Mouse (Mus musculus) CH12.LX (cell line): ENCODE data around the gene Krtap4-8.

Experiments
- CHD2 ChIP-seq: IDR thresholded peaks from 2 replicates; pipeline ENCODE4 v1.6.1; 2011; ENCODE audit warnings: low read length, improper control_type of control experiment
- CTCF ChIP-seq, 2 experiments: IDR thresholded peaks in 1 of 2; conservative IDR thresholded peaks in 1 of 2; 2 replicates each; pipeline ENCODE4 v1.5.1; 2011 to 2012; ENCODE audit warnings: low read depth in 2 of 2, low read length in 2 of 2, improper control_type of control experiment in 1 of 2, inconsistent platforms in 1 of 2, mild to moderate bottlenecking in 1 of 2, moderate library complexity in 1 of 2
- ELF1 ChIP-seq: IDR thresholded peaks from 2 replicates; pipeline ENCODE4 v1.6.1; 2014; ENCODE audit warnings: low read depth, mild to moderate bottlenecking, inconsistent platforms, low read length, improper control_type of control experiment
- GABPA ChIP-seq: IDR thresholded peaks from 2 replicates; pipeline ENCODE4 v1.6.1; 2012; ENCODE audit warnings: low read depth, low read length, improper control_type of control experiment, inconsistent platforms; ENCODE audit not compliant: insufficient replicate concordance
- HCFC1 ChIP-seq: IDR thresholded peaks from 2 replicates; pipeline ENCODE4 v1.6.1; 2012; ENCODE audit warnings: low read depth, mild to moderate bottlenecking, inconsistent platforms, low read length, improper control_type of control experiment
- MAX ChIP-seq: IDR thresholded peaks from 2 replicates; pipeline ENCODE4 v1.6.1; 2011; ENCODE audit warnings: low read length, improper control_type of control experiment
- MAZ ChIP-seq: IDR thresholded peaks from 2 replicates; pipeline ENCODE4 v1.6.1; 2012; ENCODE audit warnings: low read depth, mild to moderate bottlenecking, inconsistent platforms, low read length, improper control_type of control experiment, moderate library complexity
- MXI1 ChIP-seq: IDR thresholded peaks from 2 replicates; pipeline ENCODE4 v1.6.1; 2011; ENCODE audit warnings: mild to moderate bottlenecking, low read depth, low read length, improper control_type of control experiment
- POLR2A ChIP-seq: IDR thresholded peaks from 2 replicates; pipeline ENCODE4 v1.6.1; 2011; ENCODE audit warnings: low read depth, mild to moderate bottlenecking, improper control_type of control experiment, low read length
- UBTF ChIP-seq: IDR thresholded peaks from 2 replicates; pipeline ENCODE4 v1.6.1; 2012; ENCODE audit warnings: low read depth, mild to moderate bottlenecking, inconsistent platforms, low read length, improper control_type of control experiment, moderate library complexity

DNA sequence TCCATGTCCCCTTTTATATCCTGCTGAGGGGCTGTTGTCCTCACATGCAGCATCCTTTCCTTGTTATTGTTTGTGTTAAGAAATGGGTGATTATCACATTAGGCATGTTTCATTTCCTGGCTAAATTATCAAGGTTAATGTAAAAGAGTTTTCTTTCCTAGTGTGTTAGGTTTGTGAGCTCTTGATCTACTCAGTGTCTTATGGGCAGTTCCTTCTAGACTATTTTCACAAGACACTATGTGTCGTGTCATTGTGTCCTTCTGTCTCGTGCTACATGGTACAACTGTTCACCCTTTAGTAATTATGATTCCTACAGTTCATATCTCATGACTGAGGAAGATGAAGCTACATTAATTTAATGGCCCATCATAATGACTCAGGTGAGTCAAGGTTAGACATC is 12.9 kb upstream of the Krtap4-8 start, which contains the start of gene Gm11596:
- TF ChIP-seq POLR2A, result no peak
- TF ChIP-seq CTCF (conservative IDR thresholded peaks at IDR 0.05 in 1 of 2, IDR thresholded peaks at IDR 0.05 in 1 of 2; ENCODE audit: low read depth in 2 of 2, low read length in 2 of 2), result no peak
- no peak for TF ChIP-seq MAX
- no peak for TF ChIP-seq ELF1
- no peak for TF ChIP-seq UBTF
- TF ChIP-seq CHD2, result no peak
- no peak for TF ChIP-seq MXI1
- TF ChIP-seq GABPA, result no peak
- TF ChIP-seq MAZ, result no peak
- no peak for TF ChIP-seq HCFC1
